ENCODE assay signal across 10 mouse cellular contexts in the genomic region with DNA sequence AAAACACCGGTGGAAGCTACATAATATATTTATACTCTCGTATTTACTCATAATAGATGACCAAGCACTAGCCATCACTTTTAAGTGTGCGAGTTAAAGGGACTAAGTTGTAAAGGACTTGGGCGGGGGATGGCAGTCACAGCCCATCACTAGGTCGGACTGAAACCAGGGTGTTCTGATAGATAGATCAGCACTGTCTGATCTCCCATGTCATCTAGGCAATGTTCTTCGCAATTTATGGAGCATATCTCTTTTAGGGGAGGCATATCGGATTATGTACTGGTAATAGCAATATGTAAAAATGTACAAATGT. TPM values are rescaled to one million over a fixed set of nuclear protein-coding genes. Genes with fewer than 3 reads are reported as not detected.
DNase-seq lines count a peak whose midpoint lies in the region; ATAC-seq and TF ChIP-seq lines count a peak whose summit lies in the region.
"Had no signal": no experiment of that assay in that cellular context is flagged by ENCODE, and none has a peak within 500 bp of the region (broad histone marks: within the 10 kb centered on the region; RNA-seq: fewer than 3 reads in every experiment).

No protein-coding gene starts in this region.

- H3K4me1 ChIP-seq in lung, embryonic 15.5 days: peaks cover 3% of the 10 kb centered on the region; the same call in 1 of the 2 replicates
- H3K4me1 ChIP-seq in forebrain, embryonic 14.5 days (ENCODE audit: control insufficient read depth, insufficient read depth, low read length): 0 out of 2 replicates have a peak, but pooled peaks cover 3% of the 10 kb centered on the region
- 0 out of 2 replicates have a peak, but pooled peaks cover 3% of the 10 kb centered on the region for H3K4me1 ChIP-seq in limb, embryonic 14.5 days (ENCODE audit: control insufficient read depth, insufficient read depth, low read length)
- H3K4me1 ChIP-seq in stomach, embryonic 16.5 days (ENCODE audit: control insufficient read depth, insufficient read depth, low read length): peaks cover 2% of the 10 kb centered on the region; the same call in 1 of the 2 replicates

- peak overlapping the region; percentile 55 for H3K9ac ChIP-seq in lung, embryonic 15.5 days
- peak overlapping the region; percentile 68 for H3K9ac ChIP-seq in forebrain, embryonic 14.5 days (ENCODE audit: low read length)
- peak overlapping the region; percentile 70 for H3K9ac ChIP-seq in limb, embryonic 14.5 days (ENCODE audit: low read depth, low read length, severe bottlenecking)
- H3K9ac ChIP-seq in stomach, embryonic 16.5 days (ENCODE audit: low read length): peak overlapping the region; percentile 77

- peak overlapping the region; percentile 78 for H3K4me2 ChIP-seq in lung, embryonic 15.5 days
- peak overlapping the region; percentile 83 for H3K4me2 ChIP-seq in forebrain, embryonic 14.5 days (ENCODE audit: low read length)
- H3K4me2 ChIP-seq in limb, embryonic 14.5 days (replicated peaks; ENCODE audit: low read depth, low read length, severe bottlenecking): peak overlapping the region; percentile 53
- H3K4me2 ChIP-seq in stomach, embryonic 16.5 days (ENCODE audit: low read depth, low read length): peak overlapping the region; percentile 57

- H3K4me3 ChIP-seq in lung, embryonic 15.5 days: peak overlapping the region; percentile 58
- H3K4me3 ChIP-seq in forebrain, embryonic 14.5 days (ENCODE audit: low read depth, low read length): peak overlapping the region; percentile 66
- H3K4me3 ChIP-seq in limb, embryonic 14.5 days (replicated peaks; ENCODE audit: low read length): peak overlapping the region; percentile 53
- H3K4me3 ChIP-seq in stomach, embryonic 16.5 days (replicated peaks; ENCODE audit: low read length): peak overlapping the region; percentile 71

- no peak for TF ChIP-seq POLR2A in limb, embryonic 14.5 days (IDR thresholded peaks at IDR 0.05; ENCODE audit: borderline replicate concordance, extremely low read depth, insufficient read depth, insufficient read length)

- no peaks in the 10 kb centered on the region for H3K36me3 ChIP-seq in lung, embryonic 15.5 days
- H3K36me3 ChIP-seq in forebrain, embryonic 14.5 days (ENCODE audit: control insufficient read depth, insufficient read depth, low read length): no peaks in the 10 kb centered on the region
- H3K36me3 ChIP-seq in limb, embryonic 14.5 days (ENCODE audit: control insufficient read depth, insufficient read depth, low read length): no peaks in the 10 kb centered on the region; the same call in 1 of the 2 replicates
- no peaks in the 10 kb centered on the region for H3K36me3 ChIP-seq in stomach, embryonic 16.5 days (ENCODE audit: control insufficient read depth, insufficient read depth, low read length)

- 11% methylated on average over 7 of the region's 7 CpGs for WGBS in lung, embryonic 15.5 days
- WGBS in forebrain, embryonic 14.5 days: 24% methylated on average over 7 of the region's 7 CpGs
- 14% methylated on average over 7 of the region's 7 CpGs for WGBS in limb, embryonic 14.5 days
- 13% methylated on average over 7 of the region's 7 CpGs for WGBS in stomach, embryonic 16.5 days

- H3K27me3 ChIP-seq in lung, embryonic 15.5 days: 0 out of 2 replicates have a peak, but pooled peaks cover 4% of the 10 kb centered on the region
- H3K27me3 ChIP-seq in forebrain, embryonic 14.5 days (replicated peaks; ENCODE audit: control insufficient read depth, insufficient read depth, low read length): no peaks in the 10 kb centered on the region
- no peaks in the 10 kb centered on the region for H3K27me3 ChIP-seq in limb, embryonic 14.5 days (ENCODE audit: control insufficient read depth, insufficient read depth, low read length)
- H3K27me3 ChIP-seq in stomach, embryonic 16.5 days (ENCODE audit: control insufficient read depth, insufficient read depth, low read length): no peaks in the 10 kb centered on the region

- no peaks in the 10 kb centered on the region for H3K9me3 ChIP-seq in lung, embryonic 15.5 days
- no peaks in the 10 kb centered on the region for H3K9me3 ChIP-seq in forebrain, embryonic 14.5 days (replicated peaks; ENCODE audit: control insufficient read depth, low read length)
- no peaks in the 10 kb centered on the region for H3K9me3 ChIP-seq in limb, embryonic 14.5 days (ENCODE audit: control insufficient read depth, low read length)
- H3K9me3 ChIP-seq in stomach, embryonic 16.5 days (replicated peaks; ENCODE audit: control insufficient read depth, low read length): no peaks in the 10 kb centered on the region

- no peak for ATAC-seq in lung, embryonic 15.5 days (ENCODE audit: borderline replicate concordance, extremely low read depth, low FRiP score, low TSS enrichment)
- 0 out of 2 replicates have a peak, but pooled peaks have one; percentile 11 for ATAC-seq in forebrain, embryonic 14.5 days
- no peak for ATAC-seq in limb, embryonic 14.5 days (ENCODE audit: low FRiP score, low read depth)
- ATAC-seq in stomach, embryonic 16.5 days (ENCODE audit: insufficient read depth, low FRiP score): no peak
- ATAC-seq: activated CD4-positive, CD25-positive, alpha-beta regulatory T cell, adult 4 months had no signal

- peak overlapping the region; percentile 78 for H3K27ac ChIP-seq in lung, embryonic 15.5 days
- no peak overlapping the region for H3K27ac ChIP-seq in forebrain, embryonic 14.5 days (ENCODE audit: low read depth, low read length)
- H3K27ac ChIP-seq in limb, embryonic 14.5 days (replicated peaks; ENCODE audit: low read depth, low read length): peak overlapping the region; percentile 89
- peak overlapping the region; percentile 91; the same call in 1 of the 2 replicates for H3K27ac ChIP-seq in stomach, embryonic 16.5 days (ENCODE audit: low read length)
- H3K27ac ChIP-seq: macrophage had no signal

- no peak for DNase-seq in lung, postnatal 25 days (ENCODE audit: low spot score)
- no peak for DNase-seq in forebrain, embryonic 14.5 days (ENCODE audit: low spot score)
- no peak for DNase-seq in limb, embryonic 14.5 days (ENCODE audit: low spot score)
- DNase-seq in gastrocnemius, postnatal 10 days: no peak
- no peak for DNase-seq in gastrocnemius, postnatal 4 days (ENCODE audit: low spot score in 2 of 2)
- DNase-seq: thymus, adult 2 months had no signal

RNA-seq across cellular contexts. Expression of gene Sema3c, which starts 1.1 kb away (rescaled TPM):
- 30.6 and 34.0 TPM in 2 replicates for polyA plus RNA-seq in lung, embryonic 15.5 days (2015; fragmentation: Nextera tagmentation; extraction: Ambion mirVana)
- polyA plus RNA-seq in forebrain, embryonic 14.5 days (2014; fragmentation: Nextera tagmentation; extraction: Ambion mirVana): 19.8 and 26.8 TPM in 2 replicates
- polyA plus RNA-seq in limb, embryonic 14.5 days (2012; rRNA removed): 28.3 and 29.5 TPM in 2 replicates
- polyA plus RNA-seq in limb, embryonic 14.5 days (2014; fragmentation: Nextera tagmentation; extraction: Ambion mirVana): 71.5 and 73.6 TPM in 2 replicates
- polyA plus RNA-seq in stomach, embryonic 16.5 days (2015; fragmentation: Nextera tagmentation; extraction: Ambion mirVana): 70.3 and 75.0 TPM in 2 replicates
- 100 to 1,000 TPM; 112 to 129 TPM for total RNA-seq in gastrocnemius, postnatal 10 days (2021)
- total RNA-seq in gastrocnemius, postnatal 4 days (2021): 100 to 1,000 TPM; 165 to 183 TPM
